In genomic region chr1:37077266-37077665, GRCm38 (mm10) we compare ENCODE assay signal across 15 mouse cellular contexts. TPM values are rescaled to one million over a fixed set of nuclear protein-coding genes. Genes with fewer than 3 reads are reported as not detected.
DNase-seq lines count a peak whose midpoint lies in the region; ATAC-seq lines count a peak whose summit lies in the region.
"Had no signal": no experiment of that assay in that cellular context is flagged by ENCODE, and none has a peak within 500 bp of the region (broad histone marks: within the 10 kb centered on the region; RNA-seq: fewer than 3 reads in every experiment).

No protein-coding gene starts in this region.

- H3K27me3 ChIP-seq in embryonic facial prominence, embryonic 11.5 days (ENCODE audit: control insufficient read depth, insufficient read depth, low read length), result no peaks in the 10 kb centered on the region
- no peaks in the 10 kb centered on the region for H3K27me3 ChIP-seq in embryonic facial prominence, embryonic 10.5 days (replicated peaks; ENCODE audit: low read depth, poor library complexity, severe bottlenecking)
- H3K27me3 ChIP-seq in heart, embryonic 11.5 days (ENCODE audit: control insufficient read depth, insufficient read depth, low read length), result no peaks in the 10 kb centered on the region
- H3K27me3 ChIP-seq: embryonic facial prominence, embryonic 13.5 days; liver, embryonic 13.5 days; neural tube, embryonic 15.5 days had no signal

- WGBS in embryonic facial prominence, embryonic 11.5 days, result 75% methylated on average over 9 of the region's 9 CpGs
- 81% methylated on average over 9 of the region's 9 CpGs for WGBS in embryonic facial prominence, embryonic 10.5 days
- WGBS in heart, embryonic 11.5 days (ENCODE audit: insufficient replicate concordance), result 64% methylated on average over 9 of the region's 9 CpGs

- H3K4me1 ChIP-seq in embryonic facial prominence, embryonic 11.5 days (ENCODE audit: control insufficient read depth, insufficient read depth, low read length), result no peaks in the 10 kb centered on the region
- H3K4me1 ChIP-seq in embryonic facial prominence, embryonic 10.5 days, result no peaks in the 10 kb centered on the region
- no peaks in the 10 kb centered on the region for H3K4me1 ChIP-seq in heart, embryonic 11.5 days (ENCODE audit: control insufficient read depth, insufficient read depth, low read length)
- H3K4me1 ChIP-seq: liver, embryonic 13.5 days had no signal

- H3K27ac ChIP-seq in embryonic facial prominence, embryonic 11.5 days (replicated peaks; ENCODE audit: low read depth, low read length), result no peak overlapping the region
- no peak overlapping the region for H3K27ac ChIP-seq in embryonic facial prominence, embryonic 10.5 days (replicated peaks)
- H3K27ac ChIP-seq in heart, embryonic 11.5 days (ENCODE audit: low read depth, low read length), result no peak overlapping the region
- H3K27ac ChIP-seq: embryonic facial prominence, embryonic 13.5 days; liver, embryonic 13.5 days; neural tube, embryonic 15.5 days had no signal

- H3K9me3 ChIP-seq in embryonic facial prominence, embryonic 11.5 days (replicated peaks; ENCODE audit: control insufficient read depth, low read length), result no peaks in the 10 kb centered on the region
- H3K9me3 ChIP-seq in embryonic facial prominence, embryonic 10.5 days, result no peaks in the 10 kb centered on the region
- H3K9me3 ChIP-seq in heart, embryonic 11.5 days (replicated peaks; ENCODE audit: control insufficient read depth, low read length), result no peaks in the 10 kb centered on the region
- H3K9me3 ChIP-seq: embryonic facial prominence, embryonic 13.5 days; liver, embryonic 13.5 days; neural tube, embryonic 15.5 days had no signal

- 0 out of 2 replicates have a peak, but pooled peaks have one; percentile 34 for ATAC-seq in embryonic facial prominence, embryonic 11.5 days (replicated peaks; ENCODE audit: insufficient number of reproducible peaks, low FRiP score, low TSS enrichment, low read depth)
- ATAC-seq in heart, embryonic 11.5 days (replicated peaks; ENCODE audit: insufficient number of reproducible peaks, low FRiP score, low TSS enrichment), result no peak
- ATAC-seq: lung, postnatal 0 days had no signal

- H3K9ac ChIP-seq in embryonic facial prominence, embryonic 11.5 days (replicated peaks; ENCODE audit: low read length), result no peak overlapping the region
- no peak overlapping the region for H3K9ac ChIP-seq in heart, embryonic 11.5 days (ENCODE audit: low read depth, low read length)
- H3K9ac ChIP-seq: embryonic facial prominence, embryonic 13.5 days; liver, embryonic 13.5 days; neural tube, embryonic 15.5 days had no signal

- DNase-seq in embryonic facial prominence, embryonic 11.5 days (ENCODE audit: low spot score), result no peak
- no peak for DNase-seq in embryonic facial prominence, embryonic 10.5 days (ENCODE audit: low spot score)
- peak; percentile 7 to 30 for DNase-seq in heart, adult 9 months (ENCODE audit: low spot score in 2 of 2)
- DNase-seq in urinary bladder, adult 18-20 months (ENCODE audit: low spot score in 2 of 2), result peak; percentile 18 to 43
- no peak for DNase-seq in urinary bladder, postnatal 10 days (ENCODE audit: low spot score)
- peak; percentile 15 for DNase-seq in urinary bladder, postnatal 25 days (ENCODE audit: low spot score)
- DNase-seq in kidney, adult 11 months, result no peak
- DNase-seq: adrenal gland, postnatal 14 days; cerebellum, postnatal 36 days; liver, embryonic 13.5 days; thymus, postnatal 14 days had no signal

- no peak overlapping the region for H3K4me2 ChIP-seq in embryonic facial prominence, embryonic 11.5 days (ENCODE audit: low read depth, low read length)
- no peak overlapping the region for H3K4me2 ChIP-seq in heart, embryonic 11.5 days
- H3K4me2 ChIP-seq: embryonic facial prominence, embryonic 13.5 days; liver, embryonic 13.5 days; neural tube, embryonic 15.5 days had no signal

- H3K36me3 ChIP-seq in embryonic facial prominence, embryonic 11.5 days (replicated peaks; ENCODE audit: control insufficient read depth, insufficient read depth, low read depth, low read length), result no peaks in the 10 kb centered on the region
- H3K36me3 ChIP-seq in embryonic facial prominence, embryonic 10.5 days (replicated peaks), result no peaks in the 10 kb centered on the region
- H3K36me3 ChIP-seq in heart, embryonic 11.5 days (ENCODE audit: control insufficient read depth, insufficient read depth, low read length), result no peaks in the 10 kb centered on the region
- H3K36me3 ChIP-seq: embryonic facial prominence, embryonic 13.5 days; liver, embryonic 13.5 days; neural tube, embryonic 15.5 days had no signal

- H3K4me3 ChIP-seq in embryonic facial prominence, embryonic 11.5 days (ENCODE audit: low read depth, low read length), result no peak overlapping the region
- no peak overlapping the region for H3K4me3 ChIP-seq in embryonic facial prominence, embryonic 10.5 days
- no peak overlapping the region for H3K4me3 ChIP-seq in heart, embryonic 11.5 days (ENCODE audit: low read depth, low read length)
- H3K4me3 ChIP-seq: embryonic facial prominence, embryonic 13.5 days; liver, embryonic 13.5 days; neural tube, embryonic 15.5 days had no signal

RNA-seq across cellular contexts. Expression of gene Vwa3b, which starts 50.9 kb away (rescaled TPM):
- 0.50 and 1.7 TPM in 2 replicates for polyA plus RNA-seq in embryonic facial prominence, embryonic 11.5 days (2014; fragmentation: Nextera tagmentation; extraction: Ambion mirVana)
- 0.42 and 0.48 TPM in 2 replicates for polyA plus RNA-seq in embryonic facial prominence, embryonic 10.5 days (2016; fragmentation: Nextera tagmentation; extraction: Ambion mirVana)
- polyA plus RNA-seq in heart, embryonic 11.5 days (2014; fragmentation: Nextera tagmentation; extraction: Ambion mirVana), result 0.25 TPM in 1 of 2 replicates, not detected in the other
- polyA plus RNA-seq: liver, embryonic 13.5 days had no signal

Comparison
In these comparisons a context has a peak if more than half of its experiments do, and no peak if none do; other contexts are left out.
1. DNase-seq: peak in heart, adult 9 months (2 of 2), urinary bladder, adult 18-20 months (2 of 2) and urinary bladder, postnatal 25 days (single experiment); none in embryonic facial prominence, embryonic 11.5 days (single experiment), embryonic facial prominence, embryonic 10.5 days (single experiment), urinary bladder, postnatal 10 days (single experiment) and kidney, adult 11 months (single experiment).